Mouse (Mus musculus) spleen, adult 2 months (tissue): ENCODE measurements around the gene Vmn1r198.
"Not testable (repeated sequence)": the region's sequence is repeated elsewhere in the genome, so short reads cannot be mapped to it uniquely, and the experiment has no call there.

Experiments used
- CTCF ChIP-seq: fragments of 200-500 bp; IDR thresholded peaks from 2 replicates; pipeline ENCODE4 v1.5.1; 2011; ENCODE audit warnings: mild to moderate bottlenecking, inconsistent platforms; ENCODE audit not compliant: insufficient read depth, insufficient read length, insufficient replicate concordance; ENCODE audit errors: extremely low read depth
- POLR2A ChIP-seq: fragments of 200-500 bp; IDR thresholded peaks from 2 replicates; pipeline ENCODE4 v1.6.1; 2011; ENCODE audit warnings: low read depth, low read length, inconsistent platforms

DNA sequence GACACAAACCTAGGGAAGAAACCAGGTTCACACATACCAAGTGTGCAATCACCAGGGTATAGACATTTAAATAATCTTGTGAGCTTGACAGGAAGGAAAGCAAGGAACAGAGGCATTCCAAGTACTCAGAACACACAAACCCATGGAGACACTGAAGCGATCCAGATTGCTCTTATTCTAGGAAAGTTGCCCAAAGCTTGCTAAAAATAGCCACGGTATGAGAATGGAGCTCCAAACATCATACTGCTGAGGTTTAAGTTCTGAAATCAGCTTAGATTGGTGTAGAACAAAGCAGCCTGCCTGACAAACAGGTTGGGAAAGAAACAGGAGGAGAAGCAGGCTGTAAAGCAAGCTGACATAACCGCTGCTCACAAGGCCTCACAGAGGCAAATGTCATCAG is 31.0 kb downstream of the Vmn1r198 start:
- not testable (repeated sequence) for TF ChIP-seq CTCF, POLR2A
